Mouse (Mus musculus) cerebellum, adult 2 months (tissue): Measurements from ENCODE around the gene Msx2.

Experiments used
- CTCF ChIP-seq: fragments of 200-500 bp; IDR thresholded peaks from 2 replicates; pipeline ENCODE4 v1.5.1; 2011; ENCODE audit warnings: low read depth, mild to moderate bottlenecking, control low read depth, low read length, moderate library complexity, borderline replicate concordance; ENCODE audit not compliant: insufficient read depth
- POLR2A ChIP-seq: fragments of 200-500 bp; IDR thresholded peaks from 2 replicates; pipeline ENCODE4 v1.6.1; 2011; ENCODE audit warnings: low read length, control low read depth, borderline replicate concordance; ENCODE audit not compliant: insufficient read depth

DNA sequence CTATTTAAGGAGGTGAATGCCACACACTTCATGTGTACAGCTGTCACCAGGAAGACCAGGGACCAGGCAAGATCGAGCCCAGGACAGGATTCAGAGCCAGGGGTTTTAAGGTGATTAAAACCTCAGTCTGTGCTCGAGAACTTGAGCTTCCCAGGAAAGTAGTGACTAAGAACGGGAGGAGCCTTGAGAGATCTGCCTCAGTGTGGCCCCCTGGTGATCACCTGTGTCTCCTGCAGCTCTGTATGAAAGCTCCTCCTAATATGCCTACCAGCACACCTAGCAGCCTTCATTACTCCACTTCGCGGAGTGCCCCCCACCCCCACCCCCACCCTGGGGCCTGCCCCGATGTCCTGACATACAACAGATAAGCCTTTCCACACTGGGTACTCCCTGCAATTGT is 25.3 kb downstream of the Msx2 start:
- TF ChIP-seq CTCF (no peak; the same call in 1 of the 2 replicates), POLR2A (no peak)
